Mouse (Mus musculus) liver, embryonic 11.5 days (tissue): ENCODE results near the gene Fancd2os. TPM values are rescaled to one million over a fixed set of nuclear protein-coding genes. Genes with fewer than 3 reads are reported as not detected.

Experiments used
- ATAC-seq: fragments of 200-750 bp; cut with Nextera tagmentation; replicated peaks from 2 replicates; pipeline ENCODE4 v1.8.0; 2017; ENCODE audit warnings: moderate number of reproducible peaks, mild to moderate bottlenecking, moderate TSS enrichment, moderate library complexity; ENCODE audit not compliant: low FRiP score
- DNase-seq: peaks from one replicate; pipeline ENCODE4 v3.0.0-alpha.2; 2017; ENCODE audit warnings: low spot score
- H3K27ac ChIP-seq: fragments of 300-500 bp; sonication (generic); 2 replicates; pipeline ENCODE4 v1.5.1; 2014; ENCODE audit warnings: mild to moderate bottlenecking, low read depth, low read length, control low read depth
- H3K27me3 ChIP-seq: fragments of 300-500 bp; sonication (generic); replicated peaks from 2 replicates; pipeline ENCODE4 v1.6.1; 2014; ENCODE audit warnings: low read length, mixed read lengths; ENCODE audit not compliant: control insufficient read depth, insufficient read depth
- H3K36me3 ChIP-seq: fragments of 300-500 bp; sonication (generic); 2 replicates; pipeline ENCODE4 v1.6.1; 2014; ENCODE audit warnings: mild to moderate bottlenecking, low read length, moderate library complexity, mixed read lengths; ENCODE audit not compliant: control insufficient read depth, insufficient read depth
- H3K4me1 ChIP-seq: fragments of 300-500 bp; sonication (generic); replicated peaks from 2 replicates; pipeline ENCODE4 v1.6.1; 2014; ENCODE audit warnings: low read length, mixed read lengths; ENCODE audit not compliant: control insufficient read depth, insufficient read depth
- H3K4me2 ChIP-seq: fragments of 300-500 bp; sonication (generic); 2 replicates; pipeline ENCODE4 v1.6.1; 2014; ENCODE audit warnings: mild to moderate bottlenecking, control low read depth, moderate library complexity
- H3K4me3 ChIP-seq: fragments of 300-500 bp; sonication (generic); 2 replicates; pipeline ENCODE4 v1.5.1; 2014; ENCODE audit warnings: low read depth, low read length, control low read depth
- H3K9ac ChIP-seq: fragments of 300-500 bp; sonication (generic); 2 replicates; pipeline ENCODE4 v1.6.1; 2014; ENCODE audit warnings: low read depth, low read length, control low read depth
- H3K9me3 ChIP-seq: fragments of 300-500 bp; sonication (generic); 2 replicates; pipeline ENCODE4 v1.6.1; 2016; ENCODE audit warnings: low read length, inconsistent platforms, mixed read lengths; ENCODE audit not compliant: control insufficient read depth
- WGBS: fragments of 180-500 bp; shearing (Covaris S2); extraction: QIAGEN DNeasy Blood & Tissue Kit; methylation state at CpG from one replicate; pipeline ENCODE4 v1.1.7; 2014; 5-methylcytosine and 5-hydroxymethylcytosine counted together
- polyA plus RNA-seq: library from polyadenylated mRNA; unstranded; fragments of >200 nt; fragmentation: Nextera tagmentation; extraction: Ambion mirVana; gene quantifications from 2 replicates; pipeline ENCODE4 v1.2.1, GENCODE M21; 2014

The Fancd2os gene
- polyA plus RNA-seq, 1 experiment from 2014 or later, result 0.18 TPM

DNA sequence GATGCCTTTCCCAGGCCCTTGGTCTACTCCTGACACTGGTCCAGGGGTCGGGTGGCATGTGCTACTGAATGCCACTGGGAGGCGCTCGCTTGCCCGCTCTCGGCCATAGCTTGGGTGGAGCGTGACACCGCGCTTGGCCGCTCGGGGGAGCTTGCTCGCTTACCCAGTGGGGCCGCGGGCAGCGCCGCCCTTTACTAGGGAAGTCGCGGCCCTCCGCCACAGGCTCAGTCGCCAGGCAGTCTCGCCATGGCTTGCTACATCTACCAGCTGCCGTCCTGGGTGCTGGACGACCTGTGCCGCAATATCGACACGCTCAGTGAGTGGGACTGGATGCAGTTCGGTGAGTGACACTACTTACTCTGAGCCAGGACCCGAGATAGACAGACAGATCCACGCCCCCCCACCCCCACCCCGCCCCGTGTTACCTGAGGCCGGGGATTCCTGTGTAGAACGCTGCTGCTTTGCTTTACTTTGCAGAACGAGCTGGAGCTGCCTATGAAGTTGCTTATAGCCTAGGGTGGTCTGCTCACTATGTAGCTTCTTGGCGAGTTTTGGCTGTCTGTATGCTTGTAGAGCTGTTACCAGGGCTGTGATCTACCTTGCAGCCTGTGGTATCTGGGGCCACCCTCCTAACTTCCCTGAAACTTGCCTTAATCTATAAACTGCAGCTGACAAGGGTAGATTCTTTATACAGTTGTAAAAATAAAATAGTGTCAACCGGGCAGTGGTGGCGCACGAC, 38.0 kb upstream of the Fancd2os start, which contains the start of gene Irak2:
Irak2 (plus strand) TSS at position 166 of the 739 bp plus-strand sequence.
- Histone ChIP-seq H3K4me3 (peak within 1 kb of the TSS; percentile 71), H3K9ac (peak within 1 kb of the TSS; percentile 72), H3K36me3 (no peaks in the 10 kb centered on the region), H3K4me2 (peak within 1 kb of the TSS; percentile 79), H3K27ac (peak within 1 kb of the TSS; percentile 72), H3K27me3 (no peaks in the 10 kb centered on the region), H3K9me3 (no peaks in the 10 kb centered on the region), H3K4me1 (0 out of 2 replicates have a peak, but pooled peaks cover 2% of the 10 kb centered on the region)
- DNase-seq (peak; percentile 89), ATAC-seq (peak; percentile 95)
- WGBS, result 5% methylated on average over 37 of the region's 37 CpGs

GRCm38 (mm10) chr6:113632863-113633262, 32.3 kb upstream of the Fancd2os start:
- WGBS, result 93% methylated on average over 4 of the region's 4 CpGs
- no peak for ATAC-seq
- Histone ChIP-seq H3K9ac (no peak overlapping the region), H3K9me3 (no peaks in the 10 kb centered on the region), H3K4me2 (no peak overlapping the region), H3K4me3 (no peak overlapping the region), H3K27ac (no peak overlapping the region), H3K27me3 (no peaks in the 10 kb centered on the region), H3K4me1 (no peaks in the 10 kb centered on the region), H3K36me3 (peaks cover 13% of the 10 kb centered on the region; the same call in 1 of the 2 replicates)
- DNase-seq, result no peak

DNA sequence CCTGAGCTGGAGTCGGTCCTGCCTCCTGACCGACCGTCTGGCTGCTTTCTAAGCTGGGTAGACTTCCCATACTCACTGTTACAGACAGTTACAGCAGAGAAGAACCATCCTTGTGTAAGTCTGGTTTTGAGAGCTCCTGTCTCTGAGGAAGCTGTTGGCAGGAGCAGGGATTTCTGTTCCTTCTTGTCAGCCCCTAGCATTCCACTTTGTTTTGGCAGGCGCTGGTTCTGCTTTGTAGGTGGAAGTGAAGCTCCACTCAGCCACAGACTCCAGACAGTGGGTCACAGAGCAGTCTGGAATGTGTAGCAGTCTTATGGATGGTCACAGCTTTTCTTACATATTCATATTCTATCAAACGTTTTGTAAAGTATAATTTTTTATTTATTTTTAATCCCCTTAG, 29.8 kb upstream of the Fancd2os start:
- no peak overlapping the region for H3K9ac ChIP-seq
- DNase-seq, result no peak
- peaks cover 15% of the 10 kb centered on the region; the same call in 1 of the 2 replicates for H3K36me3 ChIP-seq
- WGBS, result 83% methylated on average over 5 of the region's 5 CpGs
- peaks cover 8% of the 10 kb centered on the region for H3K4me1 ChIP-seq
- H3K9me3 ChIP-seq, result no peaks in the 10 kb centered on the region
- no peak overlapping the region for H3K27ac ChIP-seq
- no peak overlapping the region for H3K4me3 ChIP-seq
- no peak for ATAC-seq
- H3K4me2 ChIP-seq, result no peak overlapping the region
- no peaks in the 10 kb centered on the region for H3K27me3 ChIP-seq

- peaks cover 13% of the 10 kb centered on the region; the same call in 1 of the 2 replicates for H3K36me3 ChIP-seq
- WGBS, result 71% methylated on average over 5 of the region's 5 CpGs
- peak overlapping the region; percentile 97 for H3K4me2 ChIP-seq
- H3K4me3 ChIP-seq, result peak overlapping the region; percentile 87
- no peak for ATAC-seq
- no peak overlapping the region for H3K27ac ChIP-seq
- peak overlapping the region; percentile 86 for H3K9ac ChIP-seq
- H3K9me3 ChIP-seq, result no peaks in the 10 kb centered on the region
- no peaks in the 10 kb centered on the region for H3K27me3 ChIP-seq
- peaks cover 17% of the 10 kb centered on the region for H3K4me1 ChIP-seq
- DNase-seq, result no peak
These were observed 24.7 kb upstream of the Fancd2os start for GRCm38 (mm10) chr6:113624989-113625770.

GRCm38 (mm10) chr6:113623941-113624751, 23.6 kb upstream of the Fancd2os start, which contains the start of gene Vhl:
Gene Vhl (plus strand): TSS chr6:113623959.
- ATAC-seq, result peak; percentile 86
- H3K4me3 ChIP-seq, result peak within 1 kb of the TSS; percentile 87

GRCm38 (mm10) chr6:113623386-113623785, 22.9 kb upstream of the Fancd2os start:
- H3K4me2 ChIP-seq, result peak overlapping the region; percentile 97
- H3K27me3 ChIP-seq, result no peaks in the 10 kb centered on the region
- peak overlapping the region; percentile 86; the same call in 1 of the 2 replicates for H3K9ac ChIP-seq
- H3K4me3 ChIP-seq, result peak overlapping the region; percentile 87
- no peak overlapping the region; the same call in 1 of the 2 replicates for H3K27ac ChIP-seq
- no peak for ATAC-seq
- H3K4me1 ChIP-seq, result peaks cover 17% of the 10 kb centered on the region
- 65% methylated on average over 5 of the region's 5 CpGs for WGBS
- H3K36me3 ChIP-seq, result peaks cover 4% of the 10 kb centered on the region; the same call in 1 of the 2 replicates
- DNase-seq, result no peak
- no peaks in the 10 kb centered on the region for H3K9me3 ChIP-seq

More at GRCm38 (mm10) chr6:113623941-113624751, 23.6 kb upstream of the Fancd2os start, which contains the start of gene Vhl:
- H3K9ac ChIP-seq, result peak within 1 kb of the TSS; percentile 86
- H3K9me3 ChIP-seq, result no peaks in the 10 kb centered on the region
- peaks cover 4% of the 10 kb centered on the region; the same call in 1 of the 2 replicates for H3K36me3 ChIP-seq
- peak within 1 kb of the TSS; percentile 78 for H3K27ac ChIP-seq
- H3K4me2 ChIP-seq, result peak within 1 kb of the TSS; percentile 97
- peak; percentile 89 for DNase-seq
- H3K27me3 ChIP-seq, result no peaks in the 10 kb centered on the region
- H3K4me1 ChIP-seq, result peaks cover 17% of the 10 kb centered on the region
- under 1% methylated on average over 76 of the region's 76 CpGs for WGBS

GRCm38 (mm10) chr6:113615489-113615888, 15.0 kb upstream of the Fancd2os start:
- Histone ChIP-seq H3K9me3 (no peaks in the 10 kb centered on the region), H3K9ac (no peak overlapping the region), H3K36me3 (peaks cover 26% of the 10 kb centered on the region), H3K4me2 (no peak overlapping the region), H3K4me3 (no peak overlapping the region), H3K27me3 (no peaks in the 10 kb centered on the region), H3K4me1 (0 out of 2 replicates have a peak, but pooled peaks cover 2% of the 10 kb centered on the region), H3K27ac (no peak overlapping the region)
- 89% methylated on average over 4 of the region's 4 CpGs for WGBS
- DNase-seq (no peak), ATAC-seq (no peak)

- H3K27ac ChIP-seq, result no peak overlapping the region
- no peak overlapping the region for H3K4me3 ChIP-seq
- peaks cover 26% of the 10 kb centered on the region for H3K36me3 ChIP-seq
- 0 out of 2 replicates have a peak, but pooled peaks cover 2% of the 10 kb centered on the region for H3K4me1 ChIP-seq
- 93% methylated on average over 8 of the region's 8 CpGs for WGBS
- no peak for DNase-seq
- no peaks in the 10 kb centered on the region for H3K27me3 ChIP-seq
- no peaks in the 10 kb centered on the region for H3K9me3 ChIP-seq
- H3K4me2 ChIP-seq, result no peak overlapping the region
- ATAC-seq, result no peak
- no peak overlapping the region for H3K9ac ChIP-seq
These were observed 14.5 kb upstream of the Fancd2os start for GRCm38 (mm10) chr6:113614997-113615396.
